In genomic region chr2:101693577-101694215, GRCm38 (mm10) we compare ENCODE assay signal across 9 mouse cellular contexts. TPM values are rescaled to one million over a fixed set of nuclear protein-coding genes. Genes with fewer than 3 reads are reported as not detected.
DNase-seq lines count a peak whose midpoint lies in the region; ATAC-seq and TF ChIP-seq lines count a peak whose summit lies in the region.
"Had no signal": no experiment of that assay in that cellular context is flagged by ENCODE, and none has a peak within 500 bp of the region (broad histone marks: within the 10 kb centered on the region; RNA-seq: fewer than 3 reads in every experiment).

No protein-coding gene starts in this region.

- peaks cover 75% of the 10 kb centered on the region for H3K36me3 ChIP-seq in forebrain, embryonic 13.5 days (ENCODE audit: poor library complexity, severe bottlenecking)
- peaks cover 87% of the 10 kb centered on the region for H3K36me3 ChIP-seq in forebrain, embryonic 10.5 days (replicated peaks)
- peaks cover 59% of the 10 kb centered on the region for H3K36me3 ChIP-seq in liver, adult 2 months (ENCODE audit: control insufficient read depth, insufficient read depth, low read length)
- peaks cover 23% of the 10 kb centered on the region for H3K36me3 ChIP-seq in liver, embryonic 11.5 days (ENCODE audit: control insufficient read depth, insufficient read depth, low read length)

- no peak overlapping the region for H3K9ac ChIP-seq in forebrain, embryonic 13.5 days
- no peak overlapping the region for H3K9ac ChIP-seq in liver, adult 2 months (ENCODE audit: low read depth, low read length)
- no peak overlapping the region for H3K9ac ChIP-seq in liver, embryonic 11.5 days (ENCODE audit: low read depth, low read length)
- H3K9ac ChIP-seq: liver, embryonic 13.5 days had no signal

- no peak overlapping the region for H3K4me2 ChIP-seq in forebrain, embryonic 13.5 days
- H3K4me2 ChIP-seq in liver, embryonic 11.5 days, result no peak overlapping the region
- H3K4me2 ChIP-seq: liver, embryonic 13.5 days had no signal

- no peaks in the 10 kb centered on the region for H3K4me1 ChIP-seq in forebrain, embryonic 13.5 days
- H3K4me1 ChIP-seq in forebrain, embryonic 10.5 days, result no peaks in the 10 kb centered on the region
- H3K4me1 ChIP-seq in liver, adult 2 months (ENCODE audit: control insufficient read depth, insufficient read depth, low read length), result peaks cover under 1% of the 10 kb centered on the region; the same call in 1 of the 2 replicates
- no peaks in the 10 kb centered on the region for H3K4me1 ChIP-seq in liver, embryonic 11.5 days (replicated peaks; ENCODE audit: control insufficient read depth, insufficient read depth, low read length)

- WGBS in forebrain, embryonic 13.5 days, result 63% methylated on average over 5 of the region's 5 CpGs
- 71% methylated on average over 5 of the region's 5 CpGs for WGBS in forebrain, embryonic 10.5 days
- WGBS in liver, adult 2 months, result 62% methylated on average over 5 of the region's 5 CpGs
- WGBS in liver, embryonic 11.5 days, result 64% methylated on average over 5 of the region's 5 CpGs

- no peak overlapping the region for H3K4me3 ChIP-seq in forebrain, embryonic 13.5 days
- no peak overlapping the region for H3K4me3 ChIP-seq in forebrain, embryonic 10.5 days
- H3K4me3 ChIP-seq in liver, adult 2 months (ENCODE audit: insufficient read depth, low read depth, low read length), result no peak overlapping the region
- no peak overlapping the region for H3K4me3 ChIP-seq in liver, embryonic 11.5 days (ENCODE audit: low read depth, low read length)
- H3K4me3 ChIP-seq: liver, embryonic 13.5 days had no signal

- no peaks in the 10 kb centered on the region for H3K79me2 ChIP-seq in liver, adult 2 months (ENCODE audit: control insufficient read depth, insufficient read depth, low read length)

- no peaks in the 10 kb centered on the region for H3K27me3 ChIP-seq in forebrain, embryonic 13.5 days
- H3K27me3 ChIP-seq in forebrain, embryonic 10.5 days (ENCODE audit: poor library complexity, severe bottlenecking), result no peaks in the 10 kb centered on the region
- H3K27me3 ChIP-seq in liver, adult 2 months (ENCODE audit: control insufficient read depth, insufficient read depth, low read length), result no peaks in the 10 kb centered on the region
- H3K27me3 ChIP-seq in liver, embryonic 11.5 days (replicated peaks; ENCODE audit: control insufficient read depth, insufficient read depth, low read length), result no peaks in the 10 kb centered on the region
- H3K27me3 ChIP-seq: liver, embryonic 13.5 days had no signal

- H3K27ac ChIP-seq in forebrain, embryonic 13.5 days, result no peak overlapping the region
- no peak overlapping the region for H3K27ac ChIP-seq in forebrain, embryonic 10.5 days
- no peak overlapping the region for H3K27ac ChIP-seq in liver, adult 2 months (replicated peaks; ENCODE audit: insufficient read depth, low read depth, low read length)
- H3K27ac ChIP-seq in liver, embryonic 11.5 days (ENCODE audit: low read depth, low read length), result no peak overlapping the region
- H3K27ac ChIP-seq: liver, embryonic 13.5 days had no signal

- ATAC-seq in forebrain, embryonic 13.5 days, result 0 out of 2 replicates have a peak, but pooled peaks have one; percentile 46
- ATAC-seq in liver, embryonic 11.5 days (replicated peaks; ENCODE audit: low FRiP score), result no peak

- no peak for DNase-seq in forebrain, embryonic 10.5 days (ENCODE audit: extremely low spot score, low spot score)
- DNase-seq in liver, adult 2 months (ENCODE audit: extremely low read depth, low read depth, low spot score), result peak; percentile 19
- no peak for DNase-seq in liver, embryonic 11.5 days (ENCODE audit: low spot score)
- DNase-seq in Muller cell, postnatal 12 days (ENCODE audit: inconsistent ontology term), result peak; percentile 48
- DNase-seq in induced T-regulatory cell, adult 2 months (ENCODE audit: low read depth), result peak; percentile 62
- peak; percentile 28 for DNase-seq in thymus, postnatal 14 days
- no peak for DNase-seq in urinary bladder, postnatal 36 days (ENCODE audit: low spot score in 2 of 2)
- DNase-seq: liver, embryonic 13.5 days had no signal

- TF ChIP-seq POLR2A in liver, adult 2 months (IDR thresholded peaks at IDR 0.05; ENCODE audit: extremely low read depth, insufficient read depth, low read length), result no peak

- TF ChIP-seq CTCF in liver, adult 2 months (IDR thresholded peaks at IDR 0.05; ENCODE audit: low read depth, low read length), result no peak

- no peaks in the 10 kb centered on the region for H3K9me3 ChIP-seq in forebrain, embryonic 13.5 days (replicated peaks)
- H3K9me3 ChIP-seq in forebrain, embryonic 10.5 days, result no peaks in the 10 kb centered on the region
- no peaks in the 10 kb centered on the region for H3K9me3 ChIP-seq in liver, embryonic 11.5 days (ENCODE audit: control insufficient read depth, low read length)
- H3K9me3 ChIP-seq: liver, embryonic 13.5 days had no signal

RNA-seq across cellular contexts. Expression of gene Traf6, which starts 15.5 kb away (rescaled TPM):
- 10.4 and 12.2 TPM in 2 replicates for polyA plus RNA-seq in forebrain, embryonic 13.5 days (2015; fragmentation: Nextera tagmentation; extraction: Ambion mirVana)
- polyA plus RNA-seq in forebrain, embryonic 10.5 days (2016; fragmentation: Nextera tagmentation; extraction: Ambion mirVana), result 17.9 and 18.5 TPM in 2 replicates
- 7.7 and 9.5 TPM in 2 replicates for total RNA-seq in liver, adult 2 months (2014; rRNA removed)
- 5.4 and 6.0 TPM in 2 replicates for polyA plus RNA-seq in liver, adult 2 months (2012; rRNA removed)
- polyA plus RNA-seq in liver, embryonic 11.5 days (2014; fragmentation: Nextera tagmentation; extraction: Ambion mirVana), result 12.1 and 15.2 TPM in 2 replicates

RNA-seq across cellular contexts. Expression of gene B230118H07Rik, which starts 44.4 kb away (rescaled TPM):
- 53.6 and 59.0 TPM in 2 replicates for polyA plus RNA-seq in forebrain, embryonic 13.5 days (2015; fragmentation: Nextera tagmentation; extraction: Ambion mirVana)
- polyA plus RNA-seq in forebrain, embryonic 10.5 days (2016; fragmentation: Nextera tagmentation; extraction: Ambion mirVana), result 61.3 and 65.8 TPM in 2 replicates
- 17.1 and 26.6 TPM in 2 replicates for total RNA-seq in liver, adult 2 months (2014; rRNA removed)
- 1.6 and 2.5 TPM in 2 replicates for polyA plus RNA-seq in liver, adult 2 months (2012; rRNA removed)
- polyA plus RNA-seq in liver, embryonic 11.5 days (2014; fragmentation: Nextera tagmentation; extraction: Ambion mirVana), result 33.1 and 38.1 TPM in 2 replicates

RNA-seq across cellular contexts. Expression of gene Rag1, which starts 44.4 kb away (rescaled TPM):
- polyA plus RNA-seq in forebrain, embryonic 13.5 days (2015; fragmentation: Nextera tagmentation; extraction: Ambion mirVana), result 0.06 and 0.08 TPM in 2 replicates
- not detected in 2 replicates for polyA plus RNA-seq in forebrain, embryonic 10.5 days (2016; fragmentation: Nextera tagmentation; extraction: Ambion mirVana)
- not detected in 2 replicates for total RNA-seq in liver, adult 2 months (2014; rRNA removed)
- polyA plus RNA-seq in liver, adult 2 months (2012; rRNA removed), result not detected in 2 replicates
- polyA plus RNA-seq in liver, embryonic 11.5 days (2014; fragmentation: Nextera tagmentation; extraction: Ambion mirVana), result 0.09 and 0.12 TPM in 2 replicates

Comparison
In these comparisons a context has a peak if more than half of its experiments do, and no peak if none do; other contexts are left out.
1. DNase-seq: peak in liver, adult 2 months (single experiment), Muller cell, postnatal 12 days (single experiment), induced T-regulatory cell, adult 2 months (single experiment) and thymus, postnatal 14 days (single experiment); none in forebrain, embryonic 10.5 days (single experiment), liver, embryonic 11.5 days (single experiment) and urinary bladder, postnatal 36 days (0 of 2).